Mouse (Mus musculus): ENCODE data around the gene Tlcd2.

Tlcd2 gene

DNA sequence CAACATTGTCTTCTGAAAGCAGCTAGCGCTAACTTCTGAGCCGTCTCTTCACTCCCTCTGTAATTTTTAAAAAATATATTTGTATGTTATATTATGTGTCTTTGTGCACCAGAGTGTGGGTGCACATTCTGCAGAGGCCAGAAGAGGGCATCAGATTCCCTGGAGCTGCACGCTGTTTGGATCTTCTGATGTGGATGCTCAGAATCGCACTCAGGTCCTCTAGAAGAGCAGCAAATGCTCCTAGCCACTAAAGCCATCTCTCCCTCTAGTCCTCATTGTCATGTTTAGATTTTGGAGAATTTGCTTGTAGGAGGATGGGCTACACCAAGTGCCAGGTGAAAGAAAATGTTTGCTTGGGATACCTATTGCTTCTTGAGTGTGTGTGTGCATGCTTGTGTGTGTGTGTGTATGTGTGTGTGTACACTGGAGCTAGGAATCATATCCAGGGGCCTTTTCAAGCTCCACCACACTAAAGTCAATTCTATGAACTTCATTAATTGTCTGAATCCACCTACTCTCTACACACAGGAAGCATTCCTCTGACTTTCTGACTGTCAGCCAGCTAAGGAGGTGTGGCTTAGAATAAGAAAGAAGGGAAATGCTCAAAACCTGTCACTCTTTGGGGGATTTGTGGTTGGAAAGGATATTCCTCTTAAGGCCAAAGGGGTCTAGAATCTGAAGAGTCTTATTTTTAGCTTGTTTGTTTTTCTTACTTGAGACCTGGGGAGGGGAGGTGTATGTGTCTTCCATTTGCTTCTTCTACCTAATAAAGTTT is 5.4 kb downstream of the Tlcd2 start:
- DNase-seq (ENCODE audit: low read depth, low spot score), result no peak

GRCm38 (mm10) chr11:75467512-75468215 is 6.1 kb downstream of the Tlcd2 start:
- DNase-seq (ENCODE audit: low read depth, low spot score), result no peak

GRCm38 (mm10) chr11:75468410-75468809 is 6.9 kb downstream of the Tlcd2 start:
- no peak for DNase-seq (ENCODE audit: low read depth, low spot score)

GRCm38 (mm10) chr11:75469261-75469660 is 7.7 kb downstream of the Tlcd2 start:
- no peak for DNase-seq (ENCODE audit: low read depth, low spot score)

GRCm38 (mm10) chr11:75470675-75471074 is 9.2 kb downstream of the Tlcd2 start:
- DNase-seq (ENCODE audit: low read depth, low spot score), result no peak

- no peak for DNase-seq (ENCODE audit: low read depth, low spot score)
These were observed 11.1 kb downstream of the Tlcd2 start for GRCm38 (mm10) chr11:75472469-75473081.

DNA sequence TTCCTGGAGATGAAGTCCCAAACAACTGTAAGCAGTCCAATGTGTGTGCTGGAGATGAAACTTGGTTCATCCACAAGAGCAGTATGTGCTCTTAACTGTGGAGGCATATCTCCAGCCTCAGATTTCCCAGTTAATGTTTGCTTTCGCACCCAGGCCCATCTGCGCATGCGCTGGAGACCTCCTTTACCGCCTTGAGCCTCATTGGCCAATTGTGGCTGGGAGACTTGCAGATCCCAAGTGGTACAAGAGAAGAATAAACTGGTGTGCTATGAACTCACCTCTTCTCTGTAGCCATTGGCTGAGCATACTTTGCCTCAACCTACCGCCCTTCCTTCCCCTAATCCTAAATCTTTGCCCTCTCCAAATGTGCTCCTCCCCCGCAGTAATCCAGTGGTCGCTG is 11.9 kb downstream of the Tlcd2 start:
- DNase-seq (ENCODE audit: low read depth, low spot score), result no peak

GRCm38 (mm10) chr11:75486192-75486591 is 24.7 kb downstream of the Tlcd2 start:
- no peak for DNase-seq (ENCODE audit: low read depth, low spot score)

GRCm38 (mm10) chr11:75486601-75487285 is 25.2 kb downstream of the Tlcd2 start, which contains the start of gene Prpf8:
Gene Prpf8, plus strand, starts transcription at chr11:75486816.
- DNase-seq (ENCODE audit: low read depth, low spot score), result peak; percentile 98

- DNase-seq (ENCODE audit: low read depth, low spot score), result no peak
These were observed 26.0 kb downstream of the Tlcd2 start for GRCm38 (mm10) chr11:75487496-75487895.

DNA sequence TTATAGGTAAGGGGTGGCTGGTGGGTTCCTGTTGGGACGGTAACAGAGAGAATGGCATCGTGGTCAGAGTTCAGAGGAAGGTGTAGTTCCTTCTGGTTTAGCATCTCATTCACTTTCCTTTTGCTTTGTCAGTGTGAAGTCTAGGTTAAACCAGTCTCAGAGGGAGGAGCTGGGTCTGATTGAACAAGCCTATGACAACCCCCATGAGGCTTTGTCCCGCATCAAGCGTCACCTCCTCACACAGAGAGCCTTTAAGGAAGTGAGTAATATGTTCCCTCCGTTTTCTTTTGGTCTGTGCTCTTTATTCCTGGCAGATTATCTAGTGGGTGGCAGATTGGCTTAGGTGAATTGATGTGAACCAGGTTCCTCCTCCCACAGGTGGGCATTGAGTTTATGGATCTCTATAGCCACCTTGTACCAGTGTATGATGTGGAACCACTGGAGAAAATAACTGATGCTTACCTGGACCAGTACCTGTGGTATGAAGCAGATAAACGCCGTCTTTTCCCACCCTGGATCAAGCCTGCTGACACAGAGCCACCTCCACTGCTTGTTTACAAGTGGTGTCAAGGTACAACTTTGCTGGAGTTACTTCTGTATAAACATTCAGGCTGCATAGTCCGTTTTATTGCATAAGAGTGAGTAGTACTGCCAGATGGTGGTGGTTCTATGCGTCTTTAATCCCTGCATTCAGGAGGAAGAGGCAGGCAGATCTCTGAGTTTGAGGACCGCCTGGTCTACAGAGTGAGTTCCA is 33.0 kb downstream of the Tlcd2 start:
- no peak for DNase-seq (ENCODE audit: low read depth, low spot score)

- no peak for DNase-seq (ENCODE audit: low read depth, low spot score)
These were observed 36.6 kb downstream of the Tlcd2 start for GRCm38 (mm10) chr11:75498126-75498525.

DNA sequence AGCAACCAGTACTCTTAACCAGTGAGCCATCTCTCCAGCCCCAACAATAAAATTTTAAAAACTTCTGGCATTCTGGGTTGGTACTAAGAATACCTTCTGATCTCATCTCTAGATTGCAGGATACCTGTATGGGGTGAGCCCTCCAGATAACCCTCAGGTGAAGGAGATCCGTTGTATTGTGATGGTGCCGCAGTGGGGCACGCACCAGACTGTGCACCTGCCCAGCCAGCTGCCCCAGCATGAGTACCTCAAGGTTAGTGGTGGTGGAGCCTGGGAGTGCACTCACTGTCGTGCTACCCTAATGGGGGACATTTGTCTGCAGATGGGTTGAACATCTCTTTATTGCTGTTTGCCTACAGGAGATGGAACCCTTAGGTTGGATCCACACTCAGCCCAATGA is 46.6 kb downstream of the Tlcd2 start:
- no peak for DNase-seq (ENCODE audit: low read depth, low spot score)

- no peak for DNase-seq (ENCODE audit: low read depth, low spot score)
These were observed 47.4 kb downstream of the Tlcd2 start for GRCm38 (mm10) chr11:75508904-75509303.

DNA sequence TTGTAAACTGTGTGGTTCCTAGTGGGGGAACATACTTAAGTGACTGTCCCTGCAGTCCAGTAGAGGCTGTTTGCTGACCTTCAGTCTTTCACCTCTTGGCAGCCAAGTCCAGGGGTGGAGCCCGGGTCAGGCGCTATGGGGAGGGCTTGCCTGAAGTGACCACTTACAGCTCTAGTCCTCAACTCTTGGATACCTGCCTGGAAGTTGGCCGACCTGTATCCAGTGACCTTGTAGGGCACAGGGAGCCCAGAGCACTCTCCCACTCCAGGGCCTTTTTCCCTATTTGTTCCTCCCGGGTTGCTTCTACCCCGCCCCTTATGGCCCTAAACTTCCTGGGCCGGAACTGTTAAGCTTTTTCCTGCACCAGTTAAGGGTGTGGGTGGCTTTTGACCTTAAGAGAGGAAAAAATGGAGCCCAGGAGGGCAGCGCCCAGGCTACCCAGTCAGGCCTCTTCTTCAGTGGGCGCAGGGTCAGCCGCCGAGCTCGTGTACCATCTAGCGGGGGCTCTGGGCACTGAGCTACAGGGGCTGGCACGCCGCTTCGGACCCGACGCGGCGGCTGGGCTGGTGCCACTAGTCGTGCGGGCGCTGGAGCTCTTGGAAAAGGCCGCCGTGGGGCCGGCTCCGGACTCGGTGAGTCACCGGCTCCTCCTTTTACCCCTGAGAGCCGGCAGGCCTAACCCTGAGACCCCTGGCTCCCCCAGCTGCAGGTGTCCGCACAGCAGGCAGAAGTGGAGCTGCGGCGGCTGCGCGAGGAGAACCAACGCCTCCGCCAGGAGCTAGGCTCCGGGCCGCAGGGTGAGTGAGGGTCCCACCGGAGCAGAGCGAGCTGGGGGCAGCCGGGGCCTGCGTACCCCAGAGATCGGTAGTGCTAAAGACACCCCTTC is 48.5 kb downstream of the Tlcd2 start, which contains the start of gene Rilp:
Rilp (plus strand) TSS at position 354 of the 886 bp plus-strand sequence.
- DNase-seq (ENCODE audit: low read depth, low spot score), result peak; percentile 74

DNA sequence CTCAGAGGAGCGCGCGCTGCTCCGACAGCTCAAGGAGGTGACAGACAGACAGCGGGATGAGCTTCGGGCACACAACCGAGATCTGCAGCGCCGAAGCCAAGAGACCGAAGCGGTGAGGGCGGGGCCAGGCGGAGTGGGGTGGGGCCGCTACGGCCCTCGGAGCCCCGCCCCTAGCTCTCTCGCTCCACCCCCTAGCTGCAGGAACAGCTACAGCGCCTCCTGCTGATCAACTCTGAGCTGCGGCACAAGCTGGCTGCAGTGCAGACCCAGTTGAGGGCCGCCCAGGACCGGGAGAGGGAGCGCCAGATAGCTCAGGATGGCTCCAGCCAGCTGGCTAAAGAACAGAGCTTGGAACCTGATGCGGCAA is 49.1 kb downstream of the Tlcd2 start:
- DNase-seq (ENCODE audit: low read depth, low spot score), result peak; percentile 95

DNA sequence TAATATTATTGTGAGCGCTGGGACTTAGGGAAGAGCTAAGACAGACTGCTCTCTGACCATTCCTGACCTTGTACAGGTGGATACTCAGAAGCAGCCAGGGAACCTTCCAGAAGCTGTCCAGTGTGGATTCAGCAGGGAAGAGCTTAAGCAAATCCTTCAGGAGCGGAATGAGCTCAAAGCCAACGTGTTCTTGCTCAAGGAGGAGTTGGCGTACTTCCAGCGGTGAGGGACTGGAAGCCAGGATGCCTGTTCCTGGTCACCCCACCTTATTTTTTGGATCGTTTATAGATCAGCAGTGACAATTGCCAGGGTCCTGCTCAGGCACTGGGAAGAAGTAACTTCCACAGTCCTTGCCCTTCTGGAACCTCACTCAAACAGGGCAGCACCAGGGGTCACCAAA is 49.7 kb downstream of the Tlcd2 start:
- DNase-seq (ENCODE audit: low read depth, low spot score), result no peak

GRCm38 (mm10) chr11:75512301-75513018 is 50.9 kb downstream of the Tlcd2 start:
- DNase-seq (ENCODE audit: low read depth, low spot score), result no peak

- no peak for DNase-seq (ENCODE audit: low read depth, low spot score)
These were observed 51.8 kb downstream of the Tlcd2 start, which contains the start of gene Scarf1 for GRCm38 (mm10) chr11:75513336-75513735. Gene Scarf1, plus strand, starts transcription at chr11:75513540.

Data from WW6 (cell line).